Mouse (Mus musculus) gastrocnemius, postnatal 36 days (tissue): ENCODE results near the gene Tvp23a. TPM values are rescaled to one million over a fixed set of nuclear protein-coding genes. Genes with fewer than 3 reads are reported as not detected.

Experiments
- DNase-seq, 2 experiments: peaks; one replicate each; pipeline ENCODE4 v3.0.0; 2022
- intact Hi-C: fragments of 180-260 bp; cut with DNase I; formaldehyde crosslinking; loops from one replicate; pipeline ENCODE4 v1.15.1; 2025
- long read RNA-seq, 2 experiments: library from polyadenylated mRNA; stranded (forward); transcript quantifications; one replicate each; pipeline ENCODE4 v2.0.0; 2021
- total RNA-seq, 2 experiments: library from RNA; stranded (reverse); gene quantifications; 2 replicates each; pipeline ENCODE4 v1.2.3; 2021

Gene Tvp23a
- total RNA-seq: under 1 TPM; 0.23 to 0.37 TPM
- long read RNA-seq, experiment 1: 0 reads
- long read RNA-seq, experiment 2: 0 reads

DNA sequence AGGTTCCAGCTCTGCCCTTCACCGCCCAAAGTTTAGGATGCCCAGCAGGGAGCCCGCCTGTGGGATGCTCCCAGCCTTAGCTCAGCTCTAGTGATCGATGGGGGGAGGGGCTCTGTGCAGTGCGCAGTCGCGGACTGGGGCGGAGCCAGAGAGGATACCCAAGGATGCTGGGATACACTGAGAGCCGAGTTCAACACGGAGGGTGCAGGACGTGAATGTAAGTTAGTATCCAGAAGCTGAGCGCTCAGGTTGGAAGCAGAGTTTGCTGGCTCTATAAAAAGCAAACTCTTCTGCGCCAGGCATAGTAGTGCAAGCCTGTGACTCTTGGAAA is at the start of gene Tvp23a:
TSS of gene Tvp23a (minus strand) at position 99 of the 331 bp plus-strand sequence.
- intact Hi-C loops: no loop called here

DNA sequence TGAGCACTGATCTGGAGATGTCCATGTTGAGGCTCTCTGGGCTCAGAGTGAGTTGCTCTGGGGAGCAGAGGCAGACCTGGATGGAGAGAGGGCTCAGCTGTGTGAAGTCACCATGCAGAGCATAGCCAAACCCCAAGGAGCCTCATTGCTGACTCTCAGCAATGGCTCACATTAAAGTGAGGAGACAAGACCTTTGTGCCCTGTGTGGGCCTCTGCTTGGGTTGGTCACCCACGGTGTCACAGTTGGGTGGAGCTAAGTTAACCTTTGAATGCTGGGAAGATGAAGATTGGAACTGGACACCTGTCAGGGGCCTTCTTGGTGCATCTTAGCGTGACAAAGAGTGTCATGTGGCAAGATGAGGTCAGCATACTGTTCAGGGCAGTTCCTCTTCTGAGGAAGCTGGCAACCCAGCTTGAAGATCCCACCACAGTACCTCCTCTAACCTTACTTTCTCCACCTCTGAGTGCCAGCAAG is 48.7 kb upstream of the Tvp23a start:
- no peak for DNase-seq
- intact Hi-C loops: no loop called here

More for the DNA sequence above, at the start of gene Tvp23a:
- peak; percentile 43 to 56 for DNase-seq

DNA sequence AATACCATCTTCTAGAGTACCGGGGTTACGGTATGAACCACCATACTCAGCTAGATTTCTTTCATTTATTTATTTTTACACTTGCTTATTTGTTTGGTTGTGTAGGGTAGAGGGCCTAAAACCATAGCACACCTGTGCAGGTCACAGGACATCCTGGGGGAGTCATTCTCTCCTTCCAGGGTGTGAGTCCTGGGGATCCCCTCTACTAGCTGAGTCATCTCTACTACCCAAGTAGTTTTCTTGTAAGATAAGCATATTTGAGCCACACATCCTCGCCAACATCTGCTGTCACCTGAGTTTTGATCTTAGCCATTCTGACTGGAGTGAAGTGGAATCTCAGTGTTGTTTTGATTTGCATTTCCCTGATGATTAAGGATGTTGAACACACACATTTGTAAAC is 45.4 kb upstream of the Tvp23a start:
- DNase-seq: no peak
- intact Hi-C loops: no loop called here

DNA sequence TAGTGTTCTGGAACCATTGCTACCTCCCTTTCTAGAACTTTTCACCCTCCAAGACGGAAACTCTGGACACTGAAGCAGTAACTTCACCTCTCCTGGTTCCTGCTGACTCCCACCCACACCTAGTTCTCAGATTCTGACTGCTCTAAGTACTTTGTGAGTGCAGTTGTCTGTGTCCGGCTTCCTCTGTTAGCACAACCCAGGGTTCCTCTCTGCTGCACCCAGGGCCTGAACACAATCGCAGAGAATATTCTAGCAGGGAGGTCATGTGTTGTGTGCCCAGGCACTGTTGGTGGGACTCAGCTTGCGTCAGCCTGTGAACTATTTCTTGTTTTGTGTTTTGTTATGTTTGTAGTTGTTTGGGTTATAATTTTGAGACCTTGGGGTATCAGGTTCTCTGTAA is 44.6 kb upstream of the Tvp23a start:
- intact Hi-C loops: no loop called here
- no peak for DNase-seq

DNA sequence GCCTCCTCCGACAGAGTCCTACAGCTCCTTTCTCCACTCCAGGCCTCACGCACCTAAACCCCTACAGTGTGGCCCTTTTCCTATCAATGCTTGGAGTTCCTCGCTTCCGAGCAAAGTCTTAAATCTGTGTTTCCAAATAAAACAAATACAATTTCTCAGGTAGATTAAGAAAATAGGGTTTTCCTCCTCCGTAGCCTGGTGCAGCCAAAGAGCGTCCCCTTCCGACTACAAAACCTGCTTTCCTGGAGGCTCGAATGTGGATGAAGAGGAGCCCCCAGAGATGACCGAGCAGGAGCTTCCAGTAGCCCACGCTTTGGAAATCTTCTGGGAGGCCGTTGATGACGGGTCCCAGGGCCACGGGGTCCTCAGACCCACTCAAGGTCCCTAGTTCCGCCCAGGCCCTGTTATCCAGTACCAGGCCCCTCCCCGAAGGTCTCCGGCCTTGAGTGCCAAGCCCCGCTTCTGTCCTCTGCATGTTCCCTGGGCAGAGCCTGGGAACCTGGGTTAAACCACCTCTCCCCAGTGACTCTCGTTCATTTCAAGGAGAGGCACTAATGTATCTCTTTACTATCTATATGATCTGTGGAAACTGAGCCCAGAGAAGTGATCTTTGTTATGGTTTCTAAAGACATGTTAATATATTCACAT is 43.5 kb upstream of the Tvp23a start:
- DNase-seq: no peak
- intact Hi-C loops: no loop called here

DNA sequence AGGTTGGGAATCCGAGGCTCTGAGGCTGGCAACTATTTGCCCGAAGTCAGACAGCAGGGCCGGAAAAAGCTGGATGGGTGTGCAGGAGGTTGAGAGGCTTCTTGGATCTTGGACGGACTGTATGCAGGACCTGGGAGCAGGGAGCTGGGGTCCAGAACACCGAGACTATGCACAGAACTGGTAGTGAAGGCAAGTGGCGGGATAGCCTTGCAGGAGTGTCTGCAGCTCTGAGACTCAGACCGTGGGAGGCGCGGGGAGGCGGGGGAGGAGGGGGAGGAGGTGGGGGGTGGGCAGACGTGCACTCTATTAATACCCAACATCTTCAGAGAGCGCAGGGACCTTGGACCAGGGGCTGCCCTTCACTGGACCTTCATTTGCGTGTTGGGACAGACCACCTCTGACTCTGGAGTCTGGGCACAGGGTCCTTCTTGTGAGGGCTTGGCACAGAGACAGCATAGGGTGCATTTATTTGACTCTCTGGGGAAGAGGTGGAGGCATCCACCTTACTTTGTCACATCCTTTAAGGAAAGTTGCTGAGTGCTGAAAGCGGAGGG is 42.8 kb upstream of the Tvp23a start:
- DNase-seq: peak in 1 of 2 experiments; percentile 6
- intact Hi-C loops: no loop called here

DNA sequence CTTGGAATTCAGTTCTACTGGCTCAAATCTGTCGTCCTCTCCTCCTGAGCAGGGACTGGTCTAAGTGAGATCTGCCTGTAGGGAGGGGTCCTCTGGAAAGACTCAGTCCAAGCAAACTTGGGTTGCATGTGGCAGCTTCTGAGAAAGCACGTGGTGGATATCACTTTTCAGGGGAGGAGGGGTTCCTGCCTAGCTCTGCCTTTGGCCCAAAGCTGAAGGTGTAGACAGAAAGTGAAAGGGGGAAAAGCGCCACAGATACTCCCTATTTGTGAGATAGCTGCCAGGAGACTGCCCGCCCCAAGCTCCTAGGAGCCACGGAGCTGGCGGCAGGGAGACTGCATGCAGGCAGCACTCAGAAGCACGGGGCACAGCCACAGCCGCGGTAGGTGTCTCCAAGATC is 42.3 kb upstream of the Tvp23a start:
- DNase-seq: peak in 1 of 2 experiments; percentile 9
- intact Hi-C loops: no loop called here

DNA sequence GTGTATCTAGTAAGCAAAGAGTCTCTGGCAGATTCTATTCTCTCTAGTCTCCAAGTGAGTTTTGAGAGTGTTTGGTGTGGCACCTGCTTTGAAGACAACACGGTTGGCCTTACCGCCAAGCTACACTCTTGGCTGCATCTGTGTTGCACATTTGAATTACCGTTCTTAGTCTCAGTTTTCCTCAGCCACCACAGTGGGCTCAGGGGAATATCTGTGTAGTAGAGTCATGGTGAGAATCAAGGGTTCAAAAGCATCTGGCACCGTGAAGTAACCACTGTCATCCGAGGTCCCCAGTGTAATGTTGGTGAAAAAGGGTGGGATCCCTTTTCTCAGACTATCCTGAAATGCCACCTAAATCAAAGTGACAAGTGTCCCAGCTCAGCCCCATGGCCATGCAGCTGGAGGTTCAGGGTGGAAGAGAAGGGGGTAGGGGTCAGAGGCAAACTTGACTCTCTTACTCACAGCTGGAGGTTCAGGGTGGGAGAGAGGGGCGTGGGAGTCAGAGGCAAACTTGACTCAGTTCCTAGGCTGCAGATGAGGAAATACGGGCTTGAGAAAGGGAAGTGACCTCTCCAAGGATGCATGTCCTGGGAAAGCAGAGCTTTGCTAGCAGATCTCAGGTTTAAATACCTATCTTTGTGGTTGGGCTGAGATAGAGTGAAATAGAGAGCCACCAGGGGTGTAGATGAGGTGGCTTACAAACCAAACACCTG is 41.8 kb upstream of the Tvp23a start:
- intact Hi-C loops: no loop called here
- no peak for DNase-seq

DNA sequence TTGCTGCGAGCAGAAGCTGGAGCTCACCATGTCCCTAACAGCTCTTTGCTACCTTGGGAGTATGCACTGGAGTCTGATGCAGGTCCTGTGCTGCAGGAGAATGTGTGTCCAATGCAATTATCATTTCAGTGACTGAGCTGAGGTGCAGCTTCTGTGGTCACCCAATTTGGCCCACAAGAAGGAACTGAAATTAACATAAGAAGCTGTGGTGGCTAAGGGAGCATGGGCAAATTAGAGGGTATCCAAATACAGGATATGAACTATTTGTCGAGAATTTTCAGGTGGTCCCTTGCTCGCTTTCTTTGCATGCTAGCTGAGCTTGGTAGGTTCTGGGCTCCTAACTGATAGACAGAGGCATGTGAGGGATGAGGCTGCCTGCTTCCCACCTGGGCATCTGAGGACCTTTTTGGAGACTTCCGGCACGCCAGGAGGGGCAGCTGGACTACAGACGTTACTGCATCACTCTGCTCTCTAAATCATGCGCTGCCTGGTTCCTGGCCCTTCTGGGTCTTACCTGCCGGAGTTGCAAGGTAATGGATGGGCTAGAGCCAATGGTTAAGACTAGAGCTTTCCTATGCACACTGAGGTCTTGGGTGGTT is 40.8 kb upstream of the Tvp23a start:
- no peak for DNase-seq
- intact Hi-C loops: no loop called here

DNA sequence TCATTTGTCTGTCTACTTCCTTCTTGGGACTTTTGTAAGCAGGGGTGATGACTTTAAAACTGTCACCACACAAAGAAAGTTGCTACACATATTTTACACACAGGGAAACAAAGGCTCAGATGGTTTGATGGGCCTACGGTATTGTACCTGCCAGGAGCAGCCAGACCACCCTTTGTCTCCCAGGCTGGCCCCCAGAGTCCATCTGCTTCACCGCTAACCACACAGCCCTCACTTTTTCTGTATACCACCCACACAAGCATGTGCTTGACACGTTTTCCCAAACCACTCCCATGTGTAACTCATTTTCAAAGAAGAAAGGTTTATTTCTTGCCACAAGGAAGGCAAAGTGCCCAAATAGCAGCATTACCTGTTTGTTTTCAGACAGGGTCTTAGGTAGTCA is 39.8 kb upstream of the Tvp23a start:
- no peak for DNase-seq
- intact Hi-C loops: no loop called here

DNA sequence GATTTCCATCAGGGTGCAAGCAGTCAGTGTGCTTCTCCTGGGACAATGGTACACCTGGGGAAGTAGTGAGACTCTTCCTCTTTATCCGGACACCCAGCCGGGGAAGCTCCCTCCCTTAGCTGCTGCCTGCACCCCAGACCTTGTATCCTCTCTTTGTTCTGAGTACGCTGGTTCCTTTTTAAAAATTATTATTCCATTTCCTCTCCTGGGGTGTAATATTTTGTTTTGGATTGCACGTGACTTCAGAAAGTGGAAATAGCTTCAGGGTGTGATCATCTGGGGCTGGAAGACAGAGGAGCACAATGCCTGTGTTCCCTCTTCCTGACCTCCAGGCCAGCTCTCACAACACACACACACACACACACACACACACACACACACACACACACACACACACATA is 35.2 kb upstream of the Tvp23a start:
- DNase-seq: no peak
- intact Hi-C loops: no loop called here

DNA sequence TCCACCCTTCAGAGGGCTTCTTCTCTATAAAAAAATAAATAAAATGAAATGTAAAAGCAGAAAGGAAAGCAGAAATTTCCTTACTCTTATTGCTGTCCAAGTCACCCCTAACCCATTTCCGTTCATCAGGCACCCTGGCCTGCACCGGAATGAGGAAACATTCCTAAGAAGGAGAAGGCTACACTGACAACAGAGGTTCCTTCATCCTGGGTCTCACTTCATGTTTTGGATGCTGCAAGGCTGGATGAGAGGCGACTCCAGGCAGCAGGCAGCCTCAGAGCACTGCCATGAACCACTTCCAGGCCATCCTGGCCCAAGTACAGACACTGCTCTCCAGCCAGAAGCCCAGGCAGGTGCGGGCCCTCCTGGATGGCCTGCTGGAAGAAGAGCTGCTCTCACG is 32.7 kb upstream of the Tvp23a start, which contains the start of gene Ciita:
TSS of gene Ciita (plus strand) at position 203 of the 400 bp plus-strand sequence.
- intact Hi-C loops: no loop called here
- DNase-seq: no peak

DNA sequence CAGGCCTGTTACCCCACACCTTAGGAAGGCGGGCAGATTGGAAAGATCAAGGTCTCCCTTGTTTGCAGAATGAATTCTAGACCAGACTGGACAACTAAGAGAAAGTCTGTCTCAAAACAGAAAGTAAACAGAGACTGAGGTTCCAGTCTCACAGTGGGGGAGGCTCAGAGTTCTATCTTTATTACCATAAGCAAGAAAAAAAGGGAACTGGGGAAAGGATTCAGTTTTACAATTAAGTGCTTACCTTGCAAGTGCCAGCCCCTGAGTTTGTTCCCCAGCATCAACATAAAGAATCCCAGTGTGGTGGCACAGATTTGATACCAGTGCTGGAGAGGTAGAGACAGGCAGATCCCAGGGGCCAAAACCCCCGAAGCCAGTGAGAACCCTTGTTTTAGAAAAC is 28.8 kb upstream of the Tvp23a start:
- intact Hi-C loops: no loop called here
- no peak for DNase-seq

DNA sequence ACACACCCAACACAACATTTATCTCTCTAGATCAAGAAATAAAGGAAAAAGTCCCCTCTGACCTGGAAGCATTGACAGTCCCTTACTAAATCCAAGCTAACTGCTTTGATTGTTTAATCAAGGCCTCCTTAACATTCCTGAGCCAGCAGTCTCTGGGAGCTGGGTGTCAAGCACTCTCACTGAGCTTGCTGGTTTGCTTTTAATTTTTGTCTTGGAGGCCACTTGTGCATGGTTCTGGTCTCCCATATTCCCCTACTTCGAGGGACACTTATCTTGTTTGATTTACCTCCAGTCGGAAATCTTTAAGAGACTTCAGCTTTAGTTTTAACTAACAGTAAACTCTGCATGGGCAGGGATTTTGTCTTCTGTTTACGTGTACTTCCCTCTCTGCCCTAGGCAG is 27.8 kb upstream of the Tvp23a start:
- DNase-seq: no peak
- intact Hi-C loops: no loop called here

DNA sequence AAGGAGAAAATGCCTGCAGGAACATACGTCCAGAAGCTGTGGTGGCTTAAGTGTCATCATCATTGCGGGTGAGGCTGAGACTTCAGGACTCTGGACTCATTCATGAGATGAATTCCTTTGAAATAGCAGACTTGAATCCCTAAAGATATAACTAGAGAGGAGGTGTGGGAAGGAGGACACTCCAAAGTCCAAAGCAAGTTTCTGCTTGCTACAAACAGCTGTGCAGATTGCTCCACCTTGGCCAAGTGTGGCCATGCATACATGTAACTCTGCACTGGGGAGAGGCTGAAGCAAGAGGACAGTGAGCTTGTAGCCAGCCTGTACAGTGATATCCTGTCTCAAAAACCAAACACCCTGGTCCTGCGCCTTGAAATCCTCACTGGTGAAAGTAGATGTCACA is 24.8 kb upstream of the Tvp23a start:
- no peak for DNase-seq
- intact Hi-C loops: no loop called here

DNA sequence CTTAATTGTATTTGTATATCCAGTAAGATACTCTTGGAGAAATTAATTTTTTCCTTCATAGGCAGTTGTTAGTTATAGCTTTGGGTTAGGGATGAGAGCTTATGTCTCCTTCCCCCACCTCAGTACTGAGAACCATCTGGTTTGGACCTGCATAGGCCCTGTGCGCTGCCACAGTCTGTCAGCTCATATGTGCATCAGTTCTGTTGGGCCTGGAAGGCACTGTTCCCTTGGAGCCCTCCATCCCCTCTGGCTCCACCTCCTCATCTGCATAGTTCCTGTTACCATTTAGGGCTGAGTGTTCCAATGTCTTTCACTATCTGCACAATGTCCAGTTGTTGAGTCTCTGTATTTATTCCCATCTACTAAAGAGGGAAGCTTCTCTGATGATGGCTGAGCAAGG is 21.0 kb upstream of the Tvp23a start:
- no peak for DNase-seq
- intact Hi-C loops: no loop called here

DNA sequence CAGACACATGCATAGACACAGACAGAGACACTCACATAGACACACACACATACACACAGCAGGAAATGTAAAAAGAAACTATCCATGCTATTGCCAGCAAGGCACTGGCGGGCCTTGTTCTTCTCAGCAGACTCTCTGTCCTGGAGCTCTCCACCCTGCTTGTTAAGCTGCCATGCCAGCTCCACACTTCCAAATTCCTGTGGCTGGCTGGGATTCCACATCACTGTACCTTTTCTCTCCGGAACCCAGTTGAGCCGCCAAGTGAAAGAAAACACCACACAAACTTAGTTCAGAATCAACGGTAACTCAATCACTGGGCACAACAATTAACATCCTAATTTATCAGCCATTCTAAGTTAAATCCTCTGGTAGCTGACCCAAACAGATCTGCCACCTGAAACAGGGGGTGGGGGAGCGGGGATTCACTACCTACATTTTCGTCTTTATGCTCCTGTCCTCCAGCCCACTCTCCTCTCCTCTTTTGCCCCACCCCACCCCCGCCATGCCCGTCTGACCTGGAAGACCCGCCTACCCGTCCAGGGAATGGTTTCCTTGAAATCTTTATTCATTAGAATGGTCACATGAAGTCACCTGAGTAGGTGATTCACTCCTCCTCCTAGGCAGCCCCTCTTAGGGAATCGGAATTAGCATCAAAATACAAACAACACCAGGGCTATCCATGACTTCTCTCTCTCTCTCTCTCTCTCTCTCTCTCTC is 20.4 kb upstream of the Tvp23a start:
- DNase-seq: no peak

DNA sequence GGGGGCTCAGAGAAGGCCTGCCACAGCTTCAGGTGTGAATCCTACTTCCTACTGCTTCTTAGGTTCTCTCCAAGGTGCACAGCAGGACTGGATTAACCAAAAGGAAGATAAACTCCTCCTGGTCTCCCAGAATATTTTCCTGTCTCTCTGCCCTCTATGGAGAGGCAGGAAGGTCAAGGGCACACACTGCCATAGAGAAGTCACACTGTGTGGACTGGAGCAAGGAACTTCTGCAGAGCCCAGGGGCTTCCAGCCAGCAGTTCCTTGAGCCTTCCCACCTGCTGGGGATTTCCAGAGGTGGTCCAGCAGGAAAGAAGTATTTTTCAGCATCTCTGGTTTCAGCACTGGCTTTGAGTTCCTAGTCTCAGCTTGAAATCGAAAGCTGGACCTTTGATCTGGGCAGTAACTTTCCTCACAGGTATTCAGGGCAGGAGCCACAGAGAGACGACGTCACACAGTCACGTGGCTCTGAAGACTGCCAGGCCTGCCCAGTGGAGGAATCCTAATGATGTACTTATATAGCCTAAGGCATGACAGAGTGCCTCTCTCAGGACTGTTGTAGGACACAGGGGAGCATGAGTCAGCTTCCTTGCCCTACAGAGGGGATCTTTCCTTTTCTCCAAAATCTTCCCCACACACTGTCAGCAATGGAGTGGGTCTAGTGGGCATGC is 18.0 kb upstream of the Tvp23a start:
- no peak for DNase-seq
- intact Hi-C loops: no loop called here

More for the DNA sequence above, 20.4 kb upstream of the Tvp23a start:
- intact Hi-C loops: no loop called here

DNA sequence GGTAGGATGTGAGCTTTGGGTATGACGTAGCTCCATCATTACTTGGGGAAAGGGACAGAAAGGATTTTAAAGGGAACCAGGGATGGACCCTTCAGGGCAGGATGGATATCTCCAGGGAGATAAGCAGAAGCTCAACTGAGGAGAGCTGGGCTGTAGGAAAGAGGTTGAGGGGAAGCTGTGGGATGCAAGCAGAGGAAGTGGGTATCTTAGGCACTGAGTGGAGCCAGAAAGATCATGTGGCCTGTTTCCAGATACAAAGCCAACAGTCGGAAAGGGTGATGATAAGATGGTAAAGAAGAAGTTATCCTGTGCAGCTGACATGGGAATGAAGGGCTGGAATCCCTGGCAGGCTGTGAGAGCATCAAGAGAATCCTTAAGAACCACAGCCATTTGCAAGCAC is 14.0 kb upstream of the Tvp23a start:
- intact Hi-C loops: no loop called here

DNA sequence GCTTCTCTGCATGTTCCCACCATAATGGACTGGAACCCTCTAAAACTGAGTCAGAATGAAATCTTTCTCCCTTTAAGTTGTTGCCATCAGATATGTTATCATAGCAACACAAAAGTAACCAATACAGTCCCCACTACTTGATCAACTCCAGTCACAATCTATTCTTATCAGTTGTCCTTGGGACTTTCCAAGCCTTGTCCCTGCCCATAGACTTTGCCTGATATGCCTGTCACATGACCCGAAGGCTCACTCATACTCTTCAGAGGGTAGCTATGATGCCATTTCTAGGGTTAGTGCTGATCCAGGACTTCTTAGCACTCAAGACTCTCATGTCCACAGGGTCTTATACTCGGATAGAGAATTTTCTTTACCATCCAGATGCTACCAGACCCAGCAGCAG is 13.0 kb upstream of the Tvp23a start:
- intact Hi-C loops: no loop called here
- no peak for DNase-seq

More for the DNA sequence above, 14.0 kb upstream of the Tvp23a start:
- DNase-seq: no peak
